Mouse (Mus musculus) lung, adult 2 months (tissue): ENCODE data around the gene Naif1. TPM values are rescaled to one million over a fixed set of nuclear protein-coding genes. Genes with fewer than 3 reads are reported as not detected.
"Not testable (repeated sequence)": the region's sequence is repeated elsewhere in the genome, so short reads cannot be mapped to it uniquely, and the experiment has no call there.

Experiments used
- DNase-seq: peaks from one replicate; pipeline ENCODE4 v3.0.0; 2022
- H3K4me1 ChIP-seq: fragments of 200-500 bp; 2 replicates; pipeline ENCODE4 v1.6.1; 2011; ENCODE audit warnings: low read length; ENCODE audit not compliant: control insufficient read depth, insufficient read depth
- H3K4me3 ChIP-seq: fragments of 200-500 bp; replicated peaks from 2 replicates; pipeline ENCODE3; 2011; ENCODE audit warnings: low read depth, mild to moderate bottlenecking, control low read depth, low read length; ENCODE audit errors: extremely low read depth
- CTCF ChIP-seq: fragments of 200-500 bp; IDR thresholded peaks from 2 replicates; pipeline ENCODE4 v1.5.1; 2011; ENCODE audit warnings: mild to moderate bottlenecking, low read length, control low read depth; ENCODE audit not compliant: insufficient read depth
- POLR2A ChIP-seq: fragments of 200-500 bp; IDR thresholded peaks from 2 replicates; pipeline ENCODE4 v1.6.1; 2011; ENCODE audit warnings: low read depth, mild to moderate bottlenecking, control low read depth, low read length, borderline replicate concordance; ENCODE audit errors: extremely low read depth
- WGBS: fragments of 180-500 bp; shearing (Covaris S2); methylation state at CpG from one replicate; pipeline ENCODE4 v1.1.7; 2018; 5-methylcytosine and 5-hydroxymethylcytosine counted together
- polyA plus RNA-seq: library from polyadenylated mRNA; depleted of rRNA; stranded (reverse); fragments of >200 nt; gene quantifications from 2 replicates; pipeline ENCODE4 v1.2.3, GENCODE M21; 2012

Gene Naif1
- polyA plus RNA-seq, 1 experiment = 5.1 TPM

DNA sequence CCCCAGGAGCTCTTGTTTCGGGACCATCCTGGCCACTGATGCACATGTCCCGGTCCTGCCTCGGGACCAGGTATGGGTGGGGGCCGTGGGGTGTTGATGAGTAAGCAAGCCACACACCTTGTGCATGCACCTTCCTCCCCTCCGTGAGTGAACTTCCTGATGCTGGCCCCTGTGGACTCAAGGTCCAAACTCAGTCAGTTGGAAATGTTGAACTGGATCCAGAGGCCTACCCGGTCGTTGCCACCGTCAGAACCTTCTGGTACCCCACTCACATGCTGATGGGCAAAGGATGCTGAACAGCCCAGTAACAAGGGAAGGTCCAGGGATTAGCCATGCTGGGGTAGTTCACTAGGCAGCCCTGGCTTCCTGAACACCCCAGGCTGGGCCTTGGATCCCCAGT, 32.1 kb downstream of the Naif1 start:
- Histone ChIP-seq H3K4me1 (no peaks in the 10 kb centered on the region), H3K4me3 (no peak overlapping the region)
- WGBS = 93% methylated on average over 8 of the region's 8 CpGs
- DNase-seq = no peak
- TF ChIP-seq POLR2A (no peak), CTCF (no peak)

DNA sequence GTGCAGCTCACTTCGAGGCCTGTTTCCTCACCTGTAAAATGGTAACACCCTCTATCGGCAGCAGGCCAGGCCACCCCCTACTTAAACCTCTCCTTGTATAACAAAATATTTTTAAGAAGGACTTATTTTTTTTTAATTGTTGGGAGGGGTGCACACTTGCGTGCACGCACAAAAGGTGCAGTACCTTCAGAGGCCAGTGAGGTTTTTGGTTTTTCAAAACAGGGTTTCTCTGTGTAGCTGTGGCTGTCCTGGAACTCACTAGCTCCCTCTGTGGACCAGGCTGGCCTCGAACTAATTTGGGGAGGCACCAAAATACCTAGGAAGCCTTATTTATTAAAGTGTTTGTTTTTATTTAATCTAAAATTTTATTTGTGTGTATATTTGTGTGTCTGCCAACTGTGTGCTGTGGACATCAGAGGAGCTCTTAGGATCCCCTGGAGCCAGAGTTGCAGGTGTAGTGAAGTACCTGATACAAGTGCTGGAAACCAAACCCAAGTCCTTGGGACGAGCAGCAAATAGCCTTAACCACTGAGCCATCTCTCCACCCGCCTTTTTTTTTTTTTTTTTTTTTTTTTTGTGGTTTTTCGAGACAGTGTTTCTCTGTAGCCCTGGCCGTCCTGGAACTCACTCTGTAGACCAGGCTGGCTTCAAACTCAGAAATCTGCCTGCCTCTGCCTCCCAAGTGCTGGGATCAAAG, 33.1 kb downstream of the Naif1 start:
- no peak for DNase-seq
- 69% methylated on average over 9 of the region's 9 CpGs for WGBS

DNA sequence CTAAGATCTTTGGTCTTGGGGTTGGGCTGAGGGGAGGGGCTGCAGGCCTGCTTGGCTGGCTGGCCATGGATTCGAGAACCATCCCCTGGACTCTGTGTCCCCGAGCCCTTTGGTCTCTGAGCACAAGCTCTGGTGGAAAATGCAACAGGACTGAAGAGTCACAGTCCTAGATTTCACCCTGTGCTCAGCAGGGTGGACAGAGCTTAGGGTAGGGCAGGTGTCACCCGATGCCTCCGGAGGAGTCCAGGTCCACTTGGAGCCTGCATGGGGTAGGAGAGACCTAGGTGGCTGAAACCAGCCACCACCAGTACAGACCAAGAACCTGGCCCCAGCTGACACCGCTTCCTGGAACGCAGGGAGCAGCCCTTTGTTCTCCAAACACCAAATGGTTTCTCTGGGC, 34.7 kb downstream of the Naif1 start:
- 91% methylated on average over 6 of the region's 6 CpGs for WGBS
- H3K4me3 ChIP-seq = no peak overlapping the region
- no peaks in the 10 kb centered on the region for H3K4me1 ChIP-seq
- TF ChIP-seq CTCF = no peak
- TF ChIP-seq POLR2A = no peak
- no peak for DNase-seq

More for the DNA sequence above, 33.1 kb downstream of the Naif1 start:
- TF ChIP-seq POLR2A = no peak
- peak; percentile 16; the same call in 1 of the 2 replicates for TF ChIP-seq CTCF
- no peaks in the 10 kb centered on the region for H3K4me1 ChIP-seq
- H3K4me3 ChIP-seq = no peak overlapping the region

DNA sequence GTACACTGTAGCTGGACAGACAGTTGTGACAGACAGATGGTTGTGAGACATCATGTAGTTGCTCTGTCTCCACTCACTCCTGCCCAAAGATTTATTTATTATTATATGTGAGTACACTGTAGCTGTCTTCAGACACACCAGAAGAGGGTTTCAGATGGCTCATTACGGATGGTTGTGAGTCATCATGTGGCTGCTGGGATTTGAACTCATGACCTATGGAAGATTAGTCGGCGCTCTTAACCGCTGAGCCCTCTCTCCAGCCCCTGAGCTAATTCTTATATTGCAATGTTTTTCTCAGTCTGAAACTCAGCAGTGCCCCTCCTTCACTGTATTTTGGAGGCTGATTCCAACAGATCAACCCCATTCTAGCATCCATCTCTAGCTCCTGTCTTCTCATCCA, 35.5 kb downstream of the Naif1 start:
- no peaks in the 10 kb centered on the region for H3K4me1 ChIP-seq
- no peak overlapping the region for H3K4me3 ChIP-seq
- no peak for DNase-seq
- 77% methylated on average over 4 of the region's 4 CpGs for WGBS
- TF ChIP-seq POLR2A (no peak), CTCF (no peak)

DNA sequence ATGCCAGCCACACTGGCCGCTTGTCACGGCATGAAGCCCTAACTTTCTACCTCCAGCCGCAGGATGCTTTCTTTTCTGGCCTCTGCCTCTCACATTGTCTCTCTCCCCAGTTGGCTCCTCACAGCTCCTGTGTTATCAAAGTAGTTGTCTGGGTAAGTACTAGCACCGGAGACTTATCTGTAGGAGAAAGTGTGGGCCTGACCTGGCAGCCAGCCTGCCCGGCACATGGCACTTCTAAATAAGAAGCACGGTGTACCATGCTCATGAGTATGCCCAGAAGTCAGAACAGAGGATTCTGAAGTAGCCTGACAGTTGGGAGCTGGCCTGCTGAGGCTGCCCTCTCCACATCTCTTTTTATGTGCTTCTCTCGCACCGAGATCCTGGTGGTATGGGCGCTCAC, 35.9 kb downstream of the Naif1 start:
- WGBS = 87% methylated on average over 9 of the region's 9 CpGs
- no peak for DNase-seq
- TF ChIP-seq POLR2A = no peak
- TF ChIP-seq CTCF = no peak
- H3K4me1 ChIP-seq = no peaks in the 10 kb centered on the region
- no peak overlapping the region for H3K4me3 ChIP-seq

DNA sequence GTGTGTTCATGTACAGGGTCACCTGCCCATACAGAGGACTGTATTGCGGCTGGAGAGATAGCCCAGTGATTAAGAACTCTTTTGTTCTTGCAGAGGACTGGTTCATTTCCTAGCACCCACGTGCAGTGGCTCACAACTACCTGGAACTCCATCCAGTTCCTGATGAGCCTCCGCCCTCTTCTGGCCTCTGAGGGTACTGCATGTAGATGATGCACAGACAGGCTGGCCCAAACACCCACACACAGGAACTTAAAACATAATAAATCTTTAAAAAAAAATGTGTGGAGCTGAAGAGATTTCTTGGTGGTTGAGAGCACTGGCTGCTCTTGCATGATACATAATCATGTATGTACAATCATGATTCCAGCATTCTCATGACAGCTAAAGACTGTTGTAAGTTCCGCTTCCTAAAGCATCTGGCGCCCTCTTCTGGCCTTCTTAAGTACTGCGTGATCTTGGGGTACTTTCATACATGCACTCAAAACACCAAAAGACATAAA, 36.9 kb downstream of the Naif1 start:
- WGBS = 3% methylated on average over 6 of the region's 6 CpGs
- TF ChIP-seq POLR2A = no peak
- TF ChIP-seq CTCF = peak; percentile 96
- peak; percentile 91 for DNase-seq
- Histone ChIP-seq H3K4me1 (no peaks in the 10 kb centered on the region), H3K4me3 (no peak overlapping the region)

DNA sequence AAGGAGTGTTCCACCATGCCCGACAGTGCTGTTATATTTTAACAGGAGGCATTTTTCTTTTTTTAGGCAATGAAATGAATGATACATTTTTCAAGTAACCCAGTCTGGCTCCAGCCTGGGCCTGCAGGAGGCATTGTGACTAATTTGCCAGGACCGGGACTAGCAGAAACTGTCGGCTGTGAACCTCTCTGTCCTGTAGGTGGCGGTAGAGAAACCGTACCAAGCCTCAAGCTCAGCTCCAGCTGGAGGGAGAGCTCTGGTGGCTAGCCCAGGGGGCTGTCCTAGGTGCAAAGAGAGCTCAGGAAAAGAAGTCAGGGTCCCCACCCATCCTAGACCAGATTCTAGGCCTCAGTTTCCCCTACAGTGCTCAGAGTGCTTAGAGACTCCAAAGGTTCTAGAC, 38.4 kb downstream of the Naif1 start:
- peak; percentile 67 for DNase-seq
- under 1% methylated on average over 5 of the region's 5 CpGs for WGBS
- Histone ChIP-seq H3K4me3 (no peak overlapping the region), H3K4me1 (no peaks in the 10 kb centered on the region)
- TF ChIP-seq POLR2A (no peak), CTCF (peak; percentile 91)

DNA sequence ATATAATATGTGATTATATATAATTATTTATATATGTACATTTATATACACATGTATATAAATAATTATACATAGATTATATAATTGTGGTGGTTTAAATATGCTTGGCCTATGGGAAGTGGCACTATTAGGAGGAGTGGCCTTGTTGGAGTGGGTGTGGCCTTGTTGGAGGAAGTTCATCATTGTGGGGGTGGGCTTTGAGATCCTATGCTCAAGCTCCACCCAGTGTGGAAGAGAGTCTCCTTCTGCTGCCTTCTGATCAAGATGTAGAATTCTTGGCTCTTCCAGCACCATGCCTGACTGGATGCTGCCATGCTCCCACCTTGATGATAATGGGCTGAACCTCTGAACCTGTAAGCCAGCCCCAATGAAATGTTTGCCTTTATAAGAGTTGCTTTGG, 40.5 kb downstream of the Naif1 start:
- H3K4me1 ChIP-seq, H3K4me3 ChIP-seq, DNase-seq: not testable (repeated sequence)

DNA sequence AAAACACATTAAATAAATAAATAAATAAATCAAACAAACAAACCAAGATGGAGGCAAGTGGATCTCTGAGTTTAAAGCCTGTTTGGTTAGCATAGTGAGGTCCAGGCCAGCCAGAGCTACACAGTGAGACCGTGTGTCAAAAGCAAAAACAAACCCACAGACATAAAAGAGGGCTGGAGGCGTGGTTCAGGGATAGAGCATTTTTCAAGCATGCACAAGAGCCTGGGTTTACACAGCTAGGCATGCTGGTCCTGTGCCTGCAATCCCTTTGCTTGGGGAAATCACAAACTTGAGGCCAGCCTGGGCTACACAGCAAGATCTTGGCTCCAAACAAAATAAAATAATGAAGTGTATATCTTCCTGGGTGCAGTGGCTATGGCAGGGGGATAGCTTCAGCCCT, 42.4 kb downstream of the Naif1 start:
- Histone ChIP-seq H3K4me1 (peaks cover 9% of the 10 kb centered on the region), H3K4me3 (no peak overlapping the region)
- WGBS = 52% methylated on average over 2 of the region's 2 CpGs
- TF ChIP-seq POLR2A (no peak), CTCF (no peak)
- no peak for DNase-seq

DNA sequence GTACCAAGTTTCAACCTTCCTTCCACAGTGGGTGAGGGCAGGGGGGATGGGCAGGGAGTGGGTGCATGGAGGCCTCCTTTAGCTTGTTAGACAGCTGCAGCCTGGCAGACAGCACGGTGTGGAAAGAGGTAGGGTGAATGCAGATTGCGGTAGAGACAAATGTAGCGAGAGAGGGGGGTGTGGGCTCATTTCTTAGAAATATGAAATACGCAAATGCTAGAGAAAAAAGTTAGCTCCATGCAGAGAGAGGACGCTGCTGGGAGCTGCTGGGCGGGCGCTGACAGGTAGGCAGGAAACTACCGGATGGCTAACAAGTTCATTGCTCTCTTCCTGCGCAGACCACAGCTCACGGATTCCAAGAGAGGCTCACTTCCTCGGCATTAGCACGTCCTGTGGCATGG, 43.0 kb downstream of the Naif1 start:
- DNase-seq = no peak
- H3K4me1 ChIP-seq = peaks cover 9% of the 10 kb centered on the region
- no peak for TF ChIP-seq POLR2A
- no peak for TF ChIP-seq CTCF
- WGBS = 58% methylated on average over 12 of the region's 12 CpGs
- no peak overlapping the region for H3K4me3 ChIP-seq
